Mouse (Mus musculus) spleen, postnatal 4 days (tissue): ENCODE measurements around the gene Trpc4ap.

ENCODE experiments used
- DNase-seq, 2 experiments: peaks; one replicate each; pipeline ENCODE4 v3.0.0; 2022; ENCODE audit warnings: low spot score in 2 of 2

Trpc4ap gene

DNA sequence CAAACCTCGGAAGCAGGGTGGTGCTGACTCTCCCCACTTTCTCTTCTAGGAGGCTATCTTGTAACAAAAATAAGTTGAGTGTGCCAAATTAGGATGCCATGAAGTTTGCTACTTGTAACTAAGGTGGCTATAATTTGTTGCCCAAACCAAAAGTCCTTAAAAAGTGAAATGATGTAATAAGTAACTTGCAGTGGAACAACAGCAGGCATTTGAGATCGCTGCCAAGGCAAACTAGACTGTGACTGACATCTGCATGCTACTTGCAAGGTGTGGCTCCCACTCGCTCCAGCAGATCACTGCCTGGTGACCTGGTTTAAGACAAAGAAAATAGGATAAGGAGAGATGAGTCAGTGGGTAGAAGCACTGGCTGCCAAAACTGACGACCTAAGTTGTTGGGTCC lies 952 bp upstream of the Trpc4ap start:
- DNase-seq: no peak

GRCm38 (mm10) chr2:155691336-155691722 lies 855 bp downstream of the Trpc4ap start:
- DNase-seq: no peak

- no peak for DNase-seq
These were observed 3.0 kb downstream of the Trpc4ap start for GRCm38 (mm10) chr2:155689211-155689610.

GRCm38 (mm10) chr2:155687746-155688145 lies 4.4 kb downstream of the Trpc4ap start:
- no peak for DNase-seq

DNA sequence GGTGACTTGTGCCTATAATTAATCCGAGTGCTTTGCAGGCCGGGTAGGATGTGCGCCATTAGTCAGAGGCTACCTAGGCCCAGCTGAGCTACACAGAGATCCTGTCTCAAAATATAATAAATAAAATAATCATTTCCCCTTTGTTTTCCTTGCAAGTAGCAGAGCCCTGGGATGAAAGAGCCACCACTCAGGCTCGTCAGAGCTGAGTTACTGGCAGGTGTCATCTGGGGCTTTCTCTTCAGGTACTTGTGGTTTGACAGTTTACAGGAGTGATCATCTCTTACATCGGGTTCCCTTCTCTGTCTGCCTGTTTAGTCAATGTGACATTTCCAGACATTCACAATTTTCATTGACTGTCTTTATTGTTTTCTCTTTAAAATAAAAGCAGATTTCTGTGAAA lies 5.6 kb downstream of the Trpc4ap start:
- no peak for DNase-seq

- DNase-seq: no peak
These were observed 8.4 kb downstream of the Trpc4ap start for GRCm38 (mm10) chr2:155683821-155684220.

DNA sequence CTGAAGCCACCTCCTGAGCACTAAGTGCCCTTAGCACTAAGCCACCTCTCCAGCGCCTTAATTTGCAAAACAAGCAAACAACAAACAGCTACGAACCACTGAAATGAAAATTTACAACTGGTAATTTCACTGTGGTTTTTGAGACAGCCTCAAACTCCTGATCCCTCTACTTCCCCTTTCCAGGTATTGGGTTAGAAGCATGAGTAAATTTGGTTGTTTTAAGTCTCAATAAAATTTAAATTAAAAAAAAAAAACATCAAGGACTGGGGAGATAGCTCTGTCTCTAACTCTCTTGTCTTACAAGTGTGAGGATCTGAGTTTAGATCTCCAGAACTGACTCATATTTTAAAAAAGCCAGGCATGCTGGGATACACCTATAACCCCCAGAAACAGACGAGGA lies 9.0 kb downstream of the Trpc4ap start:
- DNase-seq: no peak

- no peak for DNase-seq
These were observed 10.3 kb downstream of the Trpc4ap start for GRCm38 (mm10) chr2:155681874-155682273.

GRCm38 (mm10) chr2:155681194-155681593 lies 11.0 kb downstream of the Trpc4ap start:
- no peak for DNase-seq

DNA sequence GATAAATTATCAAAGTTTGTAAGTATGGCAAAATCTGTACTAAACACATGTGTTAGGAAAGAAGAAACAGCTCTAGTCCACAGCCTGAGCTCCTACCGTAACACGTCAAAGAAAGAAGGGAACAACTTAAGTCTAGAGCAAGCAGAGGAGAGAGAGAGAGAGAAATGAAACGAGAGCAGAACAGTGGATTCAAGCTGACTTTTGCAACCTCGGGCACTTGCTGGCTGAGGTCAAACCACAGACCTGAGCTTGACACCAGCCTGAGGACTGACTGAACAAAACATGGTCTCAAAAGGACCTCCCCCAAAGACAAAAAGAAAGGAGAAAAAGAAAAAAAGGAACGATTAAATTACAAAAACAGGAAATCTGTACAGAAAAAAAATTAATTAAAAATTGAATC lies 11.6 kb downstream of the Trpc4ap start:
- DNase-seq: no peak

DNA sequence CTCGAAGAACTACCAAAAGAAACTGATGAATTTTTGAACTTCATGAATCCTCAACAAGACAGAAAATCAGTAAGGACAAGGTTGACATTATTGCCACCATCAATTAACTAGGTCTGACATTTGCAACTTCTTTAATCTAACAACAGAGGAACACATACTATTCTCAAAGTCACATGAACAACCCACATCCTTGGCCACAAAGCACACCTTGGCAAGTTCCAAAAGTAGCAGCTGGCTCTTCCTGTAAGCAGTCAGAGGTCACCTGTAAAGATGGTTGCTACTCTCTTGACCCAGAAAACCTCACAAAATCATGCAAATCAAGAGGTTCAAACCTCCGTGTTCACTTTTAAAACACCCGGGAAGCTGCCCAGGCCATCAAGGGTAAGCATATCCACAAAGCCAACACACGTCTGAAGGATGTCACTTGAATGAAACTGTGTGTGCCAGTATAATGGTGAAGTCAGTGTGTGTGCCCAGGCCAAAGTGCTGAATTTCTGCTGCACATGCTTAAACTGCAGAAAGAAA lies 12.5 kb downstream of the Trpc4ap start:
- no peak for DNase-seq

GRCm38 (mm10) chr2:155675118-155675517 lies 17.1 kb downstream of the Trpc4ap start:
- no peak for DNase-seq

GRCm38 (mm10) chr2:155673546-155673945 lies 18.6 kb downstream of the Trpc4ap start:
- peak; percentile 64 to 86 for DNase-seq

DNA sequence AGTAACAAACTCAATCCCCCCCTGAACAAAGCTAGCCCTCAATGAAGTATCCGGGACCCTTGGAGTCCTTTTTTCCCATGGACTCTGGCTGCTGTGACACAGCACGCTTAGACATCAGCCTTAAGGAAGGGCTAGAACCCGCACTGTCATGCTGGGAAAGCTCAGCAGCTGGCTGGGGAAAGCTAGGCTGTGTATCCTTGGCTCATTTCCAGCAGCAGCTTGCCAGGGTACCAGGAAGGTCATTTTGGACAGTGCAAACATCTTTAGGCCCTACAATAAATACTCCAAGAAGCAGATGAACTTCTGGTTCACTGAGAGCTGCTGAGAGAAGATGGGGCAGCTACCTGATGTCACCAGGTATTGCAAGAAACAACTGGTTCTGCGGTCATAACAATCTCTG lies 20.9 kb downstream of the Trpc4ap start:
- DNase-seq: no peak

- peak in 1 of 2 experiments; percentile 27 for DNase-seq
These were observed 23.7 kb downstream of the Trpc4ap start for GRCm38 (mm10) chr2:155668461-155668860.

DNA sequence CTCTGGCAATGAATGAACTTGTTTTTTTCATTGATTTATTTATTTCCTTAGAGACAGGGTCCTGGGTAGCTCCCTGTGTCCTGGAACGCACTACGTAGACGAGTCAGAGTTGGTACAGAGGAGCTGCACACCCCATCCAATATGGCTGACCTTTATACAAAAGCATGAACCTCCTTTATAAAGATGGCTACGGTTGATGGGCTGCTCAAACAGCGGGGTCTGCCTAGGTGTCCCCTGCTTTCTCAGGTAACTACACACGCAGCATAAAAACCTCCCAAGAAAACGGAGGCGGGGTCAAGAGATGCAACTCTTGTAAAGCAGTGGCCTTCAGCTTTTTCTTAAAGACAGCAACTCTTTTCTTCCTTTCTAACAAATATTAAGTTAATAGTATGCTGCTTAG lies 24.3 kb downstream of the Trpc4ap start:
- DNase-seq: no peak

DNA sequence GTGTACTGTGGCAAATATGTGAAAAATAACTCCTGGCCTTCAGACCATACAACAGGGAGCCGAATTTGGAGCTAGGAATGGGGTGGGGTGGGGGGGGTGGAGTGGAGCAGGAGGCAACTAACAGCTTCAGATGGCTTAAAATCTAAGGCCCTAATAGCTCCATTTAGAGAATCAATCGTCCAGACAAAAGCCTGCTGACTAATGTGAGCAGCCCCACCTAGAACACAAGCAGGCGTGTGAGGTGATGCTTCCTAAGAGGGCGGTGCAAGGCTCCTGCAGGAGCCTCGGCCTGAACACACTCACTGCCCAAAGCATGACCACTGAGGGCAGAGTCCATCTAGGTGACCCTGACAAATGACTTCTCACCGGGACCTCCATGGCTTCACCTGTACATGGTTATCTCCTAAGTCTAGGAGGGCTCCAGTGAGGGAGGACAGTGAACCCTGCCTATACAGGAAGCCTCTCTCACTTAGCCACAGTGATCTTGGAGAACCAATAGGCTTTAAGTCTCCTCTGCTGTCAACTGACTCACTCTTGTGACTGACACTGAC lies 28.2 kb downstream of the Trpc4ap start:
- no peak for DNase-seq

DNA sequence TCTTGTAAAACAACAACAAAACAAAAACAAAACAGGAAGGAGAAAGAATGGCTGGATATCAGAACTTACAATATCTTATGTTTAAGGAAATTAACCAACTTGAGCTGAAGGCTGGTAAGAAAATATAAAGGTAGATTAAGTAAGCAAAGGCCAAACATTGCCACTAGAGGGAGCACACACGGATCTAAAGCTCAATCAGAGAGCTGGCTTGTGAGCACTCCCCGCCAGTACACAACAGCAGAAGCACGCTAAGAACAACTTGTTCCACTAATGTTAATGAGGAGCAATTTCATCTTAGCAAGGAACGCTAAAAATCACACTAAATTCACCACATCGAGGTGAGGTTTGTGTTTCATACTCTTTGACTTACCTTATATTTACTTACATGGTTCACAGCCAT lies 29.1 kb downstream of the Trpc4ap start:
- peak; percentile 36 to 70 for DNase-seq

DNA sequence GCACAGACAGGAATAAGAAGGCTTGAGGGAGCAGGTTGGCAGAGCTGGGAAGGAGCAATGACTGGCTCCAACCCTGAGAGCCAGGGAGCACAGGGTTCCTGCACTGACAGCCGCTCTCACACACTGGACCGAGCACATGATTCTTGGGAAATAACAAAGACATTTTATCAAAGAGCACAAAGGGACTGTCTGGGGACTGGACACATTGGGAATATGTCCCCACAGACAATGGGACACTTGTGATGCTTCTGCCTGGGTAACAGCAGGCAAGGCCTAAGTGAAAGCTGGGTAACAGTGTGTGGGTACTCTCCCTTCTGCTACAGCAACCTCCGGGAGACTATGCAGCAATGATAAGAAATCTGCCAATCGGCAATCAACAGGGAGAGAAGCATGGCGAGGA lies 29.8 kb downstream of the Trpc4ap start:
- DNase-seq: no peak

DNA sequence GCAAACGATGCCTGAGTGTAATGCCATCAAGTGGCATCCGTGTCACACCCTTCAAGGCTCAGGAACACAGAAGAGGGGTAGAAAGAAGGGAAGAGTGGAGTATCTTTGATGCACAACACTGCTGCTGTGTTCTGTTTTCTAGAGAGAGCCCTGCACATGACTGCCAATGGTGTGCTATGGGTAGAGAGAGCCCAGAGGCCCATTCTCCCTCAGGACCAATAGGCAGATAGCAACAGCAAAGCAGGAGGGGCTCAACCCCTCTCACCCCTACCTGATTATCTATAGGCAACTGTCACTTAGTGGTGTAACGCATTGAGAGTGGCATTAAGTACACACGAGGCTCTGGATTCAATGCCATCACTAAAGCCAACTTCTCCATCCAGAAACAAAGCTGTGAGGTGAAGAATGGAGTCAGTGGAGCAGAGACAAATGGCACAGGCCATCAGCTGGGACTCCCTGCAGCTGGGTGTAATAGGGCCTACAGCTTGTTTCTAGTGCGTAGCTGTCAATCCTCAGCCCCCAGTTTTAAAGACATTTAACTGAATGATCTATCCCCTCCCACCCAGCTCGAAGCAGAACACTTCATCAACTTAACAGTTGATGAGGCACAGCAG lies 36.3 kb downstream of the Trpc4ap start:
- DNase-seq: no peak

DNA sequence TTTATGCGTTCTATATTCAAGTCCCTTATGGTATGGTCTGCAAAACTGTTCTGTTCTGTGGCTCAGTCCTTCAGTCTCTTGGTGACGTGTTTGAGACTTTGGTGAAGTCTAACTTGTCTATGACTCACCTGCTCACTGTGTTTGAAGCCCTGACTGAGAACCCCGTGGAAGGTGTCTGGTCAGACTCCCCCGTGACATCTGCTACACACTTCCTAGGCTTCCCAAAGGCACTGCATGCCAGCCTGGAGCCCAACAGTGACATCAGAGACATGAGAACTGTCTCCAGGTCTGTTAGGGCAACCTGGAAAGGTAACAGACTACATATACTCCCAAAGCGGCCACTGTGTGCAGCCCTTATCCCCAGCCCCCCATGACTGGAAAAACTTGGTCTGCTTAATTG lies 39.6 kb downstream of the Trpc4ap start:
- DNase-seq: no peak

DNA sequence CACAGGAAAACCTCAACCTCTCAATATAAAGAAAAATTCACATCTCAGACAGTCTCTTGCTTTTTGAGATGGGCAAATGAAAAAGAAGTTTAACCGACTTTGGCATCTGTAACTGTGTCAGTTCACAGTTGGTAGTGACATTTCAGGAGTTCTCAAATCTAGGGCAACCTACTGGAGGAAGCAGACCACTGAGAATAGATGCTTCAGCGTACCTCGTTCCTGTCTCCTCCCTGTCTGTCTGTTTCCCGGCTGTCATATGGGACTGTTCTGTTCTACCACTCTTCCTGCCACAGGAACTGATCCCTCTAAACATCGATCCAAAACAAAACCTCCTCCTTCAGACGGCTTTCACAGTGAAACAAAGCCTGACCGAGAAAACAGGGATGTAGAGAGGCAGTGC lies 46.4 kb downstream of the Trpc4ap start:
- no peak for DNase-seq

- no peak for DNase-seq
These were observed 50.4 kb downstream of the Trpc4ap start for GRCm38 (mm10) chr2:155641540-155642472.
